Mouse (Mus musculus): ENCODE data around the gene Aass. TPM values are rescaled to one million over a fixed set of nuclear protein-coding genes. Genes with fewer than 3 reads are reported as not detected.

Aass gene
- total and polyA plus RNA-seq, 2 experiments from 2014 or later = 0.05 TPM; not detected in 1

DNA sequence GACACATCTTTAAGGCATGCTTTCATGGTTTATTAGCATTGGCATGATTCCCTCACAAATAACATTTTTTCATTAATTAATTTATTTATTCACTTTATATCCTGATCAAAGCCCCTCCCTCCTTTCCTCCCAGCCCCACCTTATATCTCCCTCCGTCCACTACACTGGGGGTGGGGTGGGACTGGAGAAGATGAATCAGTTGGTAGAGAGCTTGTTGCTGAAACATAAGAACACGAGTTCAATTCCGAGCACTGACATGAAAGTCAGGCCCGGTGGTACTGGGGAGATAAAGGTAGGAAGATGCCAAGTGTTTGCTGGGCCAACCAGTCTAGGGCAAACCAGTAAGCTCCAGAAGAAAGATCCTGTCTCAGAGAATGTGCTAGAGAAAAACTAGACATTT, 84.0 kb downstream of the Aass start:
- Histone ChIP-seq H3K4me2 (ENCODE audit: low read depth, low read length) (no peak overlapping the region), H3K36me3 (replicated peaks; ENCODE audit: control insufficient read depth, insufficient read depth, low read length) (no peaks in the 10 kb centered on the region), H3K9me3 (replicated peaks; ENCODE audit: control insufficient read depth, low read length) (0 out of 2 replicates have a peak, but pooled peaks cover 3% of the 10 kb centered on the region), H3K9ac (replicated peaks; ENCODE audit: low read depth, low read length) (no peak overlapping the region), H3K27ac (ENCODE audit: low read depth) (no peak overlapping the region), H3K4me3 (ENCODE audit: low read depth, low read length) (no peak overlapping the region), H3K27me3 (ENCODE audit: control insufficient read depth, insufficient read depth, low read length) (no peaks in the 10 kb centered on the region), H3K4me1 (ENCODE audit: control insufficient read depth, insufficient read depth) (no peaks in the 10 kb centered on the region)
- TF ChIP-seq CTCF (IDR thresholded peaks at IDR 0.05; ENCODE audit: low read depth) (no peak), EP300 (IDR thresholded peaks at IDR 0.05; ENCODE audit: low read depth) (no peak)
- 80% methylated on average over 4 of the region's 4 CpGs for WGBS
- DNase-seq (ENCODE audit: low spot score) (no peak), ATAC-seq (ENCODE audit: insufficient read depth, low read depth) (no peak)

DNA sequence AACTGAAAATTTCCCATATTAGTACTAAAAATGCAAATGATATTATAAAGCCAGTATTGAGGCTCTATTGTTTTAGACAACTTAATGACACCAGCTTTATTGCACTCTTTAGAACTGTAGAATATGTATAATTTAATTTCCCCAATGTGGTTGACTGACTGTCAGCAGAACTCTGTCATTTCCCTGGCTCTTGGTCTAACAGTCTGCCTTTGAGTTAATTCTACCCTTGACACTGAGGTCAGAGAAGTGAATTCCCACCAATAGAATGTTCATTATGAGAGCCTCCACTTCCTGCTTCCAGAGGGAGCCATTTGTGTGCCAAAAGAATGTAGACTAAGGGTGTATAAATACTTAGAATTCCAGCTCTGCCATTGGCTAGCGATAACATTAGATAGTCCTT, 104.5 kb downstream of the Aass start:
- Histone ChIP-seq H3K9me3 (replicated peaks; ENCODE audit: control insufficient read depth, low read length) (no peaks in the 10 kb centered on the region), H3K9ac (replicated peaks; ENCODE audit: low read depth, low read length) (no peak overlapping the region), H3K4me3 (ENCODE audit: low read depth, low read length) (no peak overlapping the region), H3K4me1 (ENCODE audit: control insufficient read depth, insufficient read depth) (no peaks in the 10 kb centered on the region), H3K36me3 (replicated peaks; ENCODE audit: control insufficient read depth, insufficient read depth, low read length) (no peaks in the 10 kb centered on the region), H3K4me2 (ENCODE audit: low read depth, low read length) (no peak overlapping the region), H3K27me3 (ENCODE audit: control insufficient read depth, insufficient read depth, low read length) (no peaks in the 10 kb centered on the region), H3K27ac (ENCODE audit: low read depth) (no peak overlapping the region)
- ATAC-seq (ENCODE audit: insufficient read depth, low read depth) = no peak
- 17% methylated on average over 1 of the region's 1 CpGs for WGBS
- TF ChIP-seq EP300 (IDR thresholded peaks at IDR 0.05; ENCODE audit: low read depth) = no peak
- no peak for TF ChIP-seq CTCF (IDR thresholded peaks at IDR 0.05; ENCODE audit: low read depth)
- no peak for DNase-seq (ENCODE audit: low spot score)

Other genes with a start within 250 kb of the Aass start
- not detected in 2 replicates for gene Fezf1, start 115.4 kb upstream of the Aass start, total RNA-seq (2014; rRNA removed; ENCODE audit: low replicate concordance)
- gene Fezf1, start 115.4 kb upstream of the Aass start, polyA plus RNA-seq (2015; fragmentation: Nextera tagmentation; extraction: Ambion mirVana) = not detected in 2 replicates

Measured in heart, postnatal 0 days (tissue).